Mouse (Mus musculus): ENCODE data around the gene Igbp1.

Gene Igbp1

DNA sequence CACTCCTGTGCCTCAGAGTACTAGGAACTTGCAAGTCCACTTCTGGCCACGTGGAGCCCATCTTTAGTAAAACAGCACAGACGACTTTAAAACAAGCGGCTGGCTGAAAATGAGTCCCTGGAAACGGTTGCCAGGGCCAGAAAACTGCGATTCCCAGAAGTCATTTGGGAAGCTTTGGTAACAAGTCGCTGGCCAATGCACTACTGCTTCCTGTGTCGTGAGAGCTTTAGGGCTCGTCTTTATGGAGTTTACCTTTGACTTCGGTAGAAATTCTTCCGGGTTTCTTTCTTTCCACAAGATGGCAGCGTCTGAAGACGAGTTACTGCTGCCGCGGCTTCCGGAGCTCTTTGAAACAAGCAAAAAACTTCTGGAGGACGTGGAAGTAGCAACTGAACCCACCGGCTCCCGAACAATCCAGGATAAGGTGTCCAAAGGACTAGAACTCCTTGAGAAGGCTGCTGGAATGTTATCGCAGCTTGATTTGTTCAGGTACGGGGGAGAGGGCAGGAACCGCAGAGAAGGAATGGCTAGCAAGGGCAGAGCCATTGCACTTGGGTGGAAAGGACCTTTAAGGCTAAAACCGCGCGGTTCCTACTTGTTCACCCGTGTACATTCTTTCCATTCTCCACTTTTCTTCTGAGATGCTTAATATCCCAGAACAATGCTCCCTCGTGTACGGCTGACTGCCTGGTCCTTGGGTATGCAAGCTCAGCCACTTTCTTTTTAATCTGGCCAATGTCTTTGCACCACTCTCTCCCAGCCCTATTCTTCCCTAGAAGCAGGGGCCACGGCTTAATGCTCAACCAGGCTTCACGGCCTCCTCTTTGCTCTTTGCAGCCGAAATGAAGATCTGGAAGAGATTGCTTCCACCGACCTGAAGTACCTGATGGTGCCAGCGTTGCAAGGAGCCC is at the start of gene Igbp1:
Igbp1 (plus strand) TSS at position 224 of the 911 bp plus-strand sequence.
- DNase-seq = peak; percentile 92

DNA sequence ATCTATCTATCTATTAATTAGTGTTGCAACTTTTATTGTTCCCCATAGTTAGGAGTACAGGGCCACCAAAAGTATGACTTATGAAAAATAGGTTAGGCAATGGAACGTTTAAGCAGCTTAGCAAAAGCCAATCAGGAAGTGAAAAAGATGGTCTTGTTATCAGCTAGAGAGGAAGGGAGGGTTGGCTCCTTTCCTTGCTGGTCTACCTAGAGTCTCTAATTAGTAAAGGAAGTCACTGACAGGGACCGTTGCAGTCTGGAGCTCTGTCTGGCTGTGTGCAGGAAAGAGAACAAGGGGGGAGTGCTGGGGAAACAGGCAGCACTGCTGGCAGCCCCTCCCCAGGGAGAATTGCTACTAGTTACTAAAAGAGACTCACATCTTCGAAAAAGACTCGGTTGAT is 26.0 kb upstream of the Igbp1 start:
- DNase-seq = no peak

DNA sequence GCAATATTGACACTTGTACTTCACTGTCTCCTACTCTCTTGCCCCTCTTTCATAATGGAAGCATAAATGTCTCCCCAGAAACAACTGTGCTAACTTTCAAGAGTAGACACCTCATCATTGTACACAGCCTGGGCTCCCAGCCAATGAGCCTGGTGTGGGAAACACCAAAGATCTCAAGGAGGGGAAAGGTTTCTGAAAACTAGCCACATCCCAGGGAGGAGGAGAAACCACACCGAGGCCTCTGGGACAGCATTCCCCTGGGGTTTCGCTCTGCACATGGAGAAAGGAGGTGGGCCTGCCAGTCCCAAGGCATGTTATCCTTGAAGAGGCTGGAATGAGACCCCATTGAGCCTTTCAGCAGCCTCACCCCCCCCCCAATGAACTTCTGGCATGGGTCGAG is 24.0 kb upstream of the Igbp1 start:
- DNase-seq = peak; percentile 18

DNA sequence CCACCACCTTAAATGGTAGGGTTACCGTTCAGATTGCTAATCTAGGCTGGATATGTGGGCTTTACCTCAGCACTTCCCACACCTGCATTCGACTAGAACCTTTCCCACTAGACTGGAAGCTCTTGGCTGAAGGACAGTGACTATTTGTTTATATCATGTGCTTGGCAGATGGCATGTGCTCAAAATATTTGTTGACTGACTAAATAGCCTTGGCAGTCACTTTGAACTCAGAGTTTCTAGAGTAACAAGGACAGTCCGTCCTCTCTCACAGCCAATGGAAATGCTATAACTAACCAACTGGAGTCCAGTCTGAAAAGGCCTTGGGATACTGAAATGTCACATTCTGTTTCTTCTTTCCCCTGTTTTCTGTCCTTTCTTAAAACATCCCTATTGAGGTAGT is 22.6 kb upstream of the Igbp1 start:
- no peak for DNase-seq

DNA sequence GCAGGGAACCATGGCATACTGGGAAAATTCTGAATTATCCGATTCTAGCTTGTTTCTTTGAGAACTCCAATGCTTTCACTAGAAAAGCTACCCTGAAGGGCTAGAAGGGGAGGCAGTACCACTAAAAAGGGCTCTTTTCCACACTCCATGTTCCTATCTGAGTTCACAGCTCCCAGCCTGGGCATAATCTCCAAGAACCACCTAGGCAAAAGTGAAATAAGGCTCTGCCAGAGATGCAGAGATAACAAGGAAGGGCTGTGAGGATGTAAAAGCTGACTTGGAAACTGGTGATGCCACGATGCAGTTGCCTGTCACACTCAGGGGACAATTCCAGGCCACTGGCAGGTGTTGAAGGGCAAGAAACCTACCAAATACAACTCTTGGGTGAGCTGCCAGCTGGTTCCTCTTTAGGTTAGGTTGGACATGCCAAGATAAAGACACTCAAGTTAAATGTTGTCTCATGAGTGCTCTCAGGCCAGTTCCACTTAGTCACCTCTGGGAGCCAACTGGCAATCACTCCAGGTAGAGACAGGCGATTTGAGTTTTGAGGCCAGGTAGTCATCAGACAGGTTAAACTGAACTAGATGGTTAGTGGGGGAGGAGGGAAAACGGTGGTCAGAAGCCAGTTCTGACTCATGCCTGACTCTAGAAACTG is 18.4 kb upstream of the Igbp1 start:
- peak; percentile 46 for DNase-seq

DNA sequence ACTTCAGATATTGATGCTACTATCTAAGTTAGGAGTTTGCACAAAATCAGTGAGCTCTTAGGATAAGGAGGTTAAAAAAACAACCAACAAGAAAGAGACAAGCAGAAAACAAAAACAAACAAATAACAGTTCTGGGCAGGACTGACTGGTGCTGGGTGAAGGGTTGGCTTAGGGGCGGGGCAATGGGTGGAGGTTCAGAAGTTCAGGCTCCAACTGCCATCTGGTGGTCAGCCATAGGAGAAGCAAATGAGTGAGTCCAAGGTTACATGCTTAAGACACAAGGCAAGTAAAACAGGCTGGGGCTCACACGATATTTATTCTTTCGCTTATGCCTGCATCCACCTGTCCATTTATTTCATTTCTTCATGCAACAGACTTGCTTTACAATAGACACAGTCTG is 13.8 kb upstream of the Igbp1 start:
- DNase-seq = peak; percentile 84

DNA sequence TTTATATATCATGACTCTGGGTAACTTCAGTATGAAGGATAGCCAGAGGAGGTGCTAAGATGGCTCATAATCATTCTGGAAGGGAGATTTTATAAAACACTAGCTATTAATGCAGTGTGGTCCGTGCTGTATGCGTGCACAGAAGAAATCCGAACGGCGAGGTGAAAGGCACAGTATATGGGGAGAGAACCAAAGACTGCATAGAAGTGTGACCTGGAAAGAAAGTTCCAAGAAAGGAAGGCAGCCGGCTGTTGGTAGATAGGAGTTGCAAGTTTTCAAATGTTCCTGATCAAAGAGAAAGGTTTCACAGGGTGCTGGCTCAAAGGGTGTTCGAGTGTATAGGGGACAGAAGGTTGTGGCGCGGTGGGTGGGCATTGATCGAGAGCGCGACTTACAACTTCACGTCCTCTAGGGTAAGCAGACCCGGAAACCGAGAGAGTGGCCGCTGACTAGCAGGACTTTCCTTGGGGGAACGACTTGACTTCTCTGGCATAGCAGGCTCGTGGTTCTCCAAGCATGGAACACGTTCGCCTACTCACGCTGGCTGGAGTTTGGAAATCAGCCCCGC is 507 bp upstream of the Igbp1 start:
- DNase-seq = no peak

DNA sequence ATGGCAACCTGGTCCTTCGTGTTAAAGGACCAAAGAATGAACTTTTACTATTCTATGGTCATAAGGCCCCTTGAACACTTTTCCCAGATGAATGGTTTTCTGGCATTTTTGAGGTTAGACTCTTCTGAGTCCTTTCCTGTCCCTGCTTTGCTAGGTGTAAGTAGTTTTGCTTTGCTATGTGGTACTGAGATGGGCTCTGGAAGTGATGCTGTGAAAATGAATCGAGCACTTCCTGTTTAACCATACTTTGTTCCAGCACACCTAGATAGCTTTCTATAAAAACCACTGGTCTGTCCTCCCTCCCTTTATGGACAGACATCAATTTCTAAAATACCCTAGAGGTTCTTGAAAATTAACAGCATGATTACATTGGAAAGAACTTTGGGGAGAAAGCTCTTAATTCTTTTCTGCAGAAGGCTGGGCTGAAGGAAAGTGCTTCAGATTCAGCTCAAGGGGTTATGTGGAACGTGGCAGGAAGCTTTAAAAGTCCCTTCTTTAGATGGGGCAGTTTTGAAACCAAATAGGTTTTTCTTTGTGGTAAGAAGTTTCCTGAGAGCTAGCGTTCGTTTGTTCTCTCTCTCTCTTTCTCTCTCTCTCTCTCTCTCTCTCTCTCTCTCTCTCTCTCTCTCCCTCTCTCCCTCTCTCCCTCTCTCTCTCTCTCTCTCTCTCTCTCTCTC is 10.2 kb downstream of the Igbp1 start:
- DNase-seq = no peak

DNA sequence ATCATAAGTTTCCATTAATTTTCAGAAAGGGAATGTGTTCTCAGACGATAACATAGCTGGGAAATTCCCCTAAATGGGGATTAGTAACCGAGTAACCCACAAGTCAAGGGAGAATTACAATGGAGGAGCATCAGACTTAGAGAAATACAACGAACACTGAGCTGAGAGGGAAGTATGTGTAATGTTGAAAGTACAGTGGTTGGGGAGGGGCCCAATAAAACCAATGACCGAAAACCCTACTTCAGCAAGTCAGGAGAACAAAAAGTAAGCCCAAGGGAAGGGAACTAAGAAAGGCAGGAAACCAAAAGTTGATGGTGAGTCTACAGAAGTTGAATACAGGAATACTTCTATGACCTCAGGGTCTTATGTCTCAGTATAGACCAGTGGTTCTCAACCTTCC is 14.1 kb downstream of the Igbp1 start:
- no peak for DNase-seq

DNA sequence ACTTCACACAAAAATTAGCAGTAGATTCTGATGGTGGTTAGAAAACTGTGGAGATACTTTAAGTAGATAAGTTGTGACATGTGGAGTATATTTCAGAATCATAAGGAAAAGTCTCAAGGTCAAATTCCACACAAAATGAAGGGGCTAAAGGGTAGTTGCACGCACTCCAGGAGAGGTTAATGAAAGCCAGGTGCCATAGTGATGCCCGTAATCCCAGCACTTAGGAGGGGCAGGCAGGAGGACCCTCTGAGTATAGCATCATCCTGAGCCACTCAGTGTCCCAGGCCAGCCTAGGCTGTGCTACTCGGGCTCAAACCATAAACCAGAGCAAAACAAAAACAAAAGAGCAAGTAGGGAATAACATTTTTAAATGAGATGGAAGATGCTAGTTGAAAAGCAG is 15.8 kb downstream of the Igbp1 start:
- no peak for DNase-seq

DNA sequence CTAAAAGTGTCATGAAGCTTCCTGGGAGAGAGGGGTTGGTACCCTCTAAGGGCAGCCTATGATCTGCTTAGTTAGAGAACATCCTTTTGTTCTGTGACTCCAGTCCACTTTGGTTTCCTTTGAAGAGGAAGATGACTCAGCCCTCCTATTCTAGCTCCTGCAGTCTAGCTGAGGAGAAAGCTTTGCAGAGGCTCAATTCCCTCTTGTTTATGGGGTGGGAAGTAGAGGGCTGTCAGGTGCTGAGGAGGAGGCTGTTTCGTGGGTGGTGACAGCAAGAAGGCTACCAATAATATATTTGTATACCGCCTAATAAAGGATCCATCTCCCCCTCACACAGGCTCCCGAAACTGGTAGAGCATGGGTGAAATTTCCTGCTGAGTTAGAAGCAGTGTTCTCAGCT is 22.6 kb downstream of the Igbp1 start:
- no peak for DNase-seq

DNA sequence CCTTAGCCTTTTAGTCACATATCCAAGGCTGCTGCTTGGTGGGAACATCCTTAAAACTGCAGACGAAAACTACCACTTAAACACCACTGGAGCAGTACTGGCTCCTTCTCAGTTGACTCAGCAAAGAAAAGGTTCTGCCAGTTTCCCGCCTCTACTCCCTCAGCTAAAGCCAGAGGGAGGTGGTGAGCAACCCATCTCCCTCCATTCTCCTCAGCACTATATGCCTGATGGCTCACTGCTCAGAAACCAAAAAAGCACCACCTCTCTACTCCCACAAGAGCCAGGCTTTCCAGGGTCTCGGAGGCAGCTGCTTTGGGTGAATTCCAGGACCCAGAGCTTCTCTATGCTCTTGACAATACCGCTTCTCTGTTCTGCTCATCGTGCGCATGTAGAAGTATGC is 23.5 kb downstream of the Igbp1 start:
- no peak for DNase-seq

DNA sequence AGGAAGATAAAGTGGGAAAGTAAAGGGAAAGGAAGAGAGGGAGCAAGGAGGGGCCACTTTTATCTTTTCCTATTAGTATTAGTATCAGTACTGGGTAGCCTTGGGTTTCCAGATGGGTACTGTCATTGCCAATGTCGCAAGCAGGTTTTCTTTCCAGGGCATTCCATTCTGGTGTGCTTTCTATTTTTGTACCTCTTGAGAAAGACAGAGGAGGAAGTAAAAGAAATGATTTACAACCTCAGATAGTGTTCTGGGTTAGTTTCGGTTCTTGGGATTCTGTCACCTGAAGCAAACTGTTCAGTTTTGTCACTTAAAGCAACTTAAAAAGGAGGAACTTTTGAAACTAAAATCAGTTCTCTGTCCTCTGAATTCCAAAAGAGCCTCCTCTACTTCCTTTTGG is 24.4 kb downstream of the Igbp1 start:
- peak; percentile 44 for DNase-seq

DNA sequence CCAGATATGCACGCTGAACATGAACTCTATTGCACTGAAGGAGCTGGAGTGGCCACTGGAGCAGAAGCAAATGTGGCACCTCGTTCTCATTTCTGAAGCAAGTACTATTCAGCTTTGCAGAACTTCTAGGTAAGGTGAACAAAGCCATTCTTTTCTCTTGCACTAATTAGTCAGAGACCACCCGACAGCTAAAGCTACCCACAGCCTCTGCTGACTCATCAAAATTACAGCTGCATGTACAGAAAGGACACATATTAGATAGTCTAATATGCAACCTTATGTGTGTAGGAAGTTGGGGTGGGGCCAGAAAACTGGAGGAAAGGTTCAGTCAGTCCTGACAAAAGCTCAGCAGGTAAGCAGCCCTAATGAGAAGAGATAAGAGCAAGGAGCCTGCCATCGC is 30.4 kb downstream of the Igbp1 start, which contains the start of gene Dgat2l6:
Dgat2l6 (plus strand) TSS at position 368 of the 400 bp plus-strand sequence.
- DNase-seq = no peak

DNA sequence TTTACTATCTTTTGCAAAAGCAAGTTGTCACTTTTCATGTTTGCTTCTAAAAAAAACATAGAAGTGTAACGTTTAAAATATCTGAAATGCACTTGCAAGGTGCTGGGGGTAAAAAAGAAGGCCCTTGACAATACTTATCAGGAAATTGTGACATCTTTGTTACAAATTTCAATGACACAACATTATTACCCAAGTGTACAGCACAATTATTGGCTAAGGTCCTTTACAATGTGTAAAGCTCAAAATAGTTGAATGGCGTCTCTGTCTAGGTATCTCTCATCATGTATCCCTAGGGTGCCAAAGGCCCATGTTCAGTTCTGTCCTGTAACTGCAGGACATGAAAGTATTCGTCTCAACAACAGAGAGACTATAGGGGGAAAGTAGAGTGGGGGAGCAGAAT is 61.9 kb downstream of the Igbp1 start:
- DNase-seq = no peak

DNA sequence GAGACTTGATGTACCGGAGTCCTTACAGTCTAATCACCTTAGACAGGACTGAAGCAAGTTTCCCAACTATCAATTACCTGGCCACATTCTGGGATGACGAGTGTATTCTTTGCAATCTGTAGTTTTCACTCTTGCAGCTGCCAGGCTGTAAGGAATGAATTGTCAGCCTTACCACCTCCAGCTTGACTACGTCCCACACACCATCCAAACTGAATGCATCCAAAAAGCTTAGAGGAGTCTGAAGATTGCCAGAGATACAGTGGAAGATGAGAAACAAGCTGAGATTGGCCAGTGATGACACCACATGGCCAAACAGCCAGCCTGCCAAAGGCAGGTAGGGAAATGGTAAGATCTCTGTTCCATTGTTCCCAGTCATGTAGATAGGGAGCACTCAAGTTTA is 71.6 kb downstream of the Igbp1 start:
- no peak for DNase-seq
